Mouse (Mus musculus): Measurements from ENCODE around the gene Abhd18. TPM values are rescaled to one million over a fixed set of nuclear protein-coding genes. Genes with fewer than 3 reads are reported as not detected.
A peak's percentile ranks its signal among the peaks of the same experiment; 100 is the strongest.
"Not testable (repeated sequence)": the region's sequence is repeated elsewhere in the genome, so short reads cannot be mapped to it uniquely, and the experiment has no call there.

The Abhd18 gene
- polyA plus RNA-seq, 1 experiment, result 2.8 TPM

- no peak overlapping the region for H3K4me3 ChIP-seq (ENCODE audit: low read depth, low read length)
- no peak for TF ChIP-seq CTCF (IDR thresholded peaks at IDR 0.05; ENCODE audit: low read depth, low read length)
- H3K36me3 ChIP-seq (ENCODE audit: control insufficient read depth, insufficient read depth, low read length, poor library complexity, severe bottlenecking), result peaks cover 66% of the 10 kb centered on the region
- no peak overlapping the region for H3K27ac ChIP-seq (ENCODE audit: insufficient read depth, low read length)
- no peak overlapping the region for H3K9ac ChIP-seq (ENCODE audit: low read depth, poor library complexity, severe bottlenecking)
- no peaks in the 10 kb centered on the region for H3K27me3 ChIP-seq (ENCODE audit: control insufficient read depth, insufficient read depth, low read length, poor library complexity, severe bottlenecking)
- H3K9me3 ChIP-seq (replicated peaks; ENCODE audit: control insufficient read depth, insufficient read depth, low read length, poor library complexity, severe bottlenecking), result no peaks in the 10 kb centered on the region
- H3K4me1 ChIP-seq (ENCODE audit: control insufficient read depth, insufficient read depth, low read length), result no peaks in the 10 kb centered on the region
Measured at GRCm38 (mm10) chr3:40808686-40809085, 38.1 kb upstream of the Abhd18 start.

- TF ChIP-seq CTCF (IDR thresholded peaks at IDR 0.05; ENCODE audit: low read depth, low read length), result no peak
- no peak for TF ChIP-seq EP300 (IDR thresholded peaks at IDR 0.05; ENCODE audit: insufficient read depth, low read depth, low read length)
- TF ChIP-seq POLR2A (IDR thresholded peaks at IDR 0.05; ENCODE audit: insufficient read depth, low read length), result no peak
- Histone ChIP-seq H3K4me3 (ENCODE audit: low read depth, low read length) (no peak overlapping the region), H3K36me3 (ENCODE audit: control insufficient read depth, insufficient read depth, low read length, poor library complexity, severe bottlenecking) (peaks cover 73% of the 10 kb centered on the region), H3K27me3 (ENCODE audit: control insufficient read depth, insufficient read depth, low read length, poor library complexity, severe bottlenecking) (no peaks in the 10 kb centered on the region), H3K4me1 (ENCODE audit: control insufficient read depth, insufficient read depth, low read length) (no peaks in the 10 kb centered on the region), H3K27ac (ENCODE audit: insufficient read depth, low read length) (no peak overlapping the region), H3K9ac (ENCODE audit: low read depth, poor library complexity, severe bottlenecking) (no peak overlapping the region), H3K9me3 (replicated peaks; ENCODE audit: control insufficient read depth, insufficient read depth, low read length, poor library complexity, severe bottlenecking) (no peaks in the 10 kb centered on the region)
Measured at GRCm38 (mm10) chr3:40809894-40810293, 36.9 kb upstream of the Abhd18 start.

DNA sequence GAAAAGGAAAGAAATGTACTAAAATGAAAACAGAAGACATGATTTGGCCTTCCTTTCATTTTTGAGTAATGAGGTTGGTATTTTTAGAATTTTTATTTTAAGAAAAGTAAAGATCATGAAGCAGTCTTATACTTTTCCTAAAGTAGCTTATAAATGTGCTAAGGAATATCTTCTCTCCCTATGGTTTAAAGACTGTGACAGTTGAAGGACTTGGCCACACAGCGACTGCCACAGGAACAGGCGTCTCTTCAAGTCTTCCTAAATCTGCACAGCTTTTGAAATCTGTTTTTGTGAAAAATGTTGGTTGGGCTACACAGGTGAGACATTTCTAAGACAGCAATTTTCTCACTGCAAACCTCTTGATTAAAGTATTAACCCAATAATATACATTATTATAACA is 33.5 kb upstream of the Abhd18 start:
- Histone ChIP-seq H3K27ac (ENCODE audit: insufficient read depth, low read length) (no peak overlapping the region), H3K9me3 (replicated peaks; ENCODE audit: control insufficient read depth, insufficient read depth, low read length, poor library complexity, severe bottlenecking) (no peaks in the 10 kb centered on the region), H3K4me1 (ENCODE audit: control insufficient read depth, insufficient read depth, low read length) (no peaks in the 10 kb centered on the region), H3K4me3 (ENCODE audit: low read depth, low read length) (no peak overlapping the region), H3K36me3 (ENCODE audit: control insufficient read depth, insufficient read depth, low read length, poor library complexity, severe bottlenecking) (peaks cover 64% of the 10 kb centered on the region), H3K27me3 (ENCODE audit: control insufficient read depth, insufficient read depth, low read length, poor library complexity, severe bottlenecking) (no peaks in the 10 kb centered on the region), H3K9ac (ENCODE audit: low read depth, poor library complexity, severe bottlenecking) (no peak overlapping the region)
- TF ChIP-seq CTCF (IDR thresholded peaks at IDR 0.05; ENCODE audit: low read depth, low read length), result no peak
- no peak for TF ChIP-seq EP300 (IDR thresholded peaks at IDR 0.05; ENCODE audit: insufficient read depth, low read depth, low read length)
- TF ChIP-seq POLR2A (IDR thresholded peaks at IDR 0.05; ENCODE audit: insufficient read depth, low read length), result no peak

DNA sequence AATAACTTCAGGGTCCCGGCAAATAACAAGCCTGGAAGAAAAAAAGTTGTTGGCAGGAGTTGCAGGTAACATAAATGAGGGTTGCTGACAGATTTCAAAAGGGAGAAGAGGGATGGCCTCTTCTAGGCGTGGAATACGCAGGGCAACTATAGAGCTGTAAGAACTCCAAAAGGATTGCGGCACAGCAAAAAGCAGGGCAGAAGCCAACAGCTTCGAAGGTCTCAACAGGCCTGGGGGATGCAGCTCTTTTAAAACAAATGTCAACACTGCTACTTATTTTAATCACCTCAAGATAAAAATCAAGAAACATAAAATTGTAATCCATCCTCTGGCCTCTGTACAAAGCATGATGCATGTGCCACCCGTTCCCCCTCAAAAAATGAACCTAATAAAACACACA is 1.2 kb upstream of the Abhd18 start:
- H3K36me3 ChIP-seq (ENCODE audit: control insufficient read depth, insufficient read depth, low read length, poor library complexity, severe bottlenecking); H3K9me3 ChIP-seq (replicated peaks; ENCODE audit: control insufficient read depth, insufficient read depth, low read length, poor library complexity, severe bottlenecking); H3K27me3 ChIP-seq (ENCODE audit: control insufficient read depth, insufficient read depth, low read length, poor library complexity, severe bottlenecking); H3K4me1 ChIP-seq (ENCODE audit: control insufficient read depth, insufficient read depth, low read length); H3K4me3 ChIP-seq (ENCODE audit: low read depth, low read length); H3K27ac ChIP-seq (ENCODE audit: insufficient read depth, low read length): not testable (repeated sequence)
- H3K9ac ChIP-seq (ENCODE audit: low read depth, poor library complexity, severe bottlenecking), result peak overlapping the region; percentile 84; the same call in 1 of the 2 replicates

DNA sequence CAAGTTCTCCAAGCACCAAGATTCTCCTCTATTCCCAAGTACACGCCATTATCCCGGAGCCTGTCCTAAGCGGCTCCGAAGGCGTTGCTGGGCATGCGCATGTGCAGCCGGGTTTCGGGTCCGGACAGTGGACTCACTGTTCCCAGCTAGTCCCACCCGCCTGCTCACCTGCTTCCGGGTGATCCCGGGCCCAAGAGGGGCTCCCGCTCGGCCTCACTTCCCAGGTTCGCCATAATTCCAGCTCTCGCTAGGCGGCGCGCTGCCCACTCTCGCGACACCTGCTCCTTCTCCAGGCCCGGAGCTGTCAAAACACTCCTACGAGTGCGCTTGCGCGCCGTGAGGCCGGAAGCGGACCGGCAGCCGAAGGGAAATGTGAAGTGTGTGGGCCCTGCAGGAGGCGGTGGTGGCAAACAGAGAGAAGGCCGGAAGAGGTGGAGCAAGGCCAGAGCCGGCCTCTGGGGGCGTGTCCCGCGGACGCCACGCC is 255 bp upstream of the Abhd18 start, which contains the start of gene Mfsd8:
TSS of gene Mfsd8 (minus strand) at position 414 of the 484 bp plus-strand sequence.
- not testable (repeated sequence) for H3K9me3 ChIP-seq (replicated peaks; ENCODE audit: control insufficient read depth, insufficient read depth, low read length, poor library complexity, severe bottlenecking); H3K4me1 ChIP-seq (ENCODE audit: control insufficient read depth, insufficient read depth, low read length); H3K27me3 ChIP-seq (ENCODE audit: control insufficient read depth, insufficient read depth, low read length, poor library complexity, severe bottlenecking); H3K36me3 ChIP-seq (ENCODE audit: control insufficient read depth, insufficient read depth, low read length, poor library complexity, severe bottlenecking)
- Histone ChIP-seq H3K9ac (ENCODE audit: low read depth, poor library complexity, severe bottlenecking) (peak within 1 kb of the TSS; percentile 84), H3K27ac (ENCODE audit: insufficient read depth, low read length) (peak within 1 kb of the TSS; percentile 86), H3K4me3 (ENCODE audit: low read depth, low read length) (peak within 1 kb of the TSS; percentile 84)
- TF ChIP-seq CTCF (IDR thresholded peaks at IDR 0.05; ENCODE audit: low read depth, low read length), result peak; percentile 37

GRCm38 (mm10) chr3:40847018-40847417 is 248 bp downstream of the Abhd18 start:
- H3K36me3 ChIP-seq (ENCODE audit: control insufficient read depth, insufficient read depth, low read length, poor library complexity, severe bottlenecking); H3K4me1 ChIP-seq (ENCODE audit: control insufficient read depth, insufficient read depth, low read length); H3K9me3 ChIP-seq (replicated peaks; ENCODE audit: control insufficient read depth, insufficient read depth, low read length, poor library complexity, severe bottlenecking); H3K27me3 ChIP-seq (ENCODE audit: control insufficient read depth, insufficient read depth, low read length, poor library complexity, severe bottlenecking); H3K27ac ChIP-seq (ENCODE audit: insufficient read depth, low read length): not testable (repeated sequence)
- TF ChIP-seq CTCF (IDR thresholded peaks at IDR 0.05; ENCODE audit: low read depth, low read length), result peak; percentile 42
- H3K4me3 ChIP-seq (ENCODE audit: low read depth, low read length), result peak overlapping the region; percentile 58
- H3K9ac ChIP-seq (ENCODE audit: low read depth, poor library complexity, severe bottlenecking), result peak overlapping the region; percentile 67; the same call in 1 of the 2 replicates

DNA sequence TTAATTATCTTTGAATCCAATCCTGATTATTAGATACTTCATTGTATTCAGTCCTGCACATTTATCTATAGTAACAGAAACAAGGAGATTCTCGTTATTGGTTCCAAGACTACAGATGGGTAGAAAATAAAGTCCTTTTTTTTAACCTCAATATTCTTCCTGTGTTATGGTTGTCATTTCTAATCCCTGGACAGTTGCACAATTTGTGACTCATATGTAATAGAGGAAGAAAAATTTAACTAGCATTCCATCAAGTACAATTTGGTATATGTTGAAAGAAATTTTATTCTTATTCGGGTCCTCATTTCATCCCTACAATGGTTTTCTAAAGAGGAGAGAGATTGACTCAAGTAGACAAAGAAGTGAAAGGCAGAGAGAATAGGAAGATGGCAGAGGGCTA is 1.2 kb downstream of the Abhd18 start:
- H3K27ac ChIP-seq (ENCODE audit: insufficient read depth, low read length); H3K4me1 ChIP-seq (ENCODE audit: control insufficient read depth, insufficient read depth, low read length); H3K9me3 ChIP-seq (replicated peaks; ENCODE audit: control insufficient read depth, insufficient read depth, low read length, poor library complexity, severe bottlenecking); H3K36me3 ChIP-seq (ENCODE audit: control insufficient read depth, insufficient read depth, low read length, poor library complexity, severe bottlenecking); H3K4me3 ChIP-seq (ENCODE audit: low read depth, low read length); H3K9ac ChIP-seq (ENCODE audit: low read depth, poor library complexity, severe bottlenecking); H3K27me3 ChIP-seq (ENCODE audit: control insufficient read depth, insufficient read depth, low read length, poor library complexity, severe bottlenecking): not testable (repeated sequence)

GRCm38 (mm10) chr3:40853123-40853738 is 6.5 kb downstream of the Abhd18 start:
- H3K27me3 ChIP-seq (ENCODE audit: control insufficient read depth, insufficient read depth, low read length, poor library complexity, severe bottlenecking); H3K9ac ChIP-seq (ENCODE audit: low read depth, poor library complexity, severe bottlenecking); H3K9me3 ChIP-seq (replicated peaks; ENCODE audit: control insufficient read depth, insufficient read depth, low read length, poor library complexity, severe bottlenecking); H3K36me3 ChIP-seq (ENCODE audit: control insufficient read depth, insufficient read depth, low read length, poor library complexity, severe bottlenecking); H3K27ac ChIP-seq (ENCODE audit: insufficient read depth, low read length); H3K4me1 ChIP-seq (ENCODE audit: control insufficient read depth, insufficient read depth, low read length); H3K4me3 ChIP-seq (ENCODE audit: low read depth, low read length): not testable (repeated sequence)

All from ES-Bruce4 (cell line).